Mouse (Mus musculus) brown adipose tissue, adult 24 weeks (tissue): ENCODE measurements around the gene Gxylt2. TPM values are rescaled to one million over a fixed set of nuclear protein-coding genes. Genes with fewer than 3 reads are reported as not detected.

Source experiments
- H3K27ac ChIP-seq: fragments of 200-500 bp; replicated peaks from 2 replicates; pipeline ENCODE4 v1.5.1; 2012; ENCODE audit warnings: low read depth, mild to moderate bottlenecking, low read length
- H3K4me1 ChIP-seq: fragments of 200-500 bp; 2 replicates; pipeline ENCODE4 v1.6.1; 2012; ENCODE audit warnings: low read length, mixed read lengths; ENCODE audit not compliant: control insufficient read depth, insufficient read depth, insufficient read length
- H3K4me3 ChIP-seq: fragments of 200-500 bp; 2 replicates; pipeline ENCODE4 v1.5.1; 2012; ENCODE audit warnings: low read depth, mild to moderate bottlenecking, low read length, moderate library complexity; ENCODE audit not compliant: insufficient read depth
- polyA plus RNA-seq: library from polyadenylated mRNA; stranded (reverse); fragments of >200 nt; gene quantifications from 2 replicates; pipeline ENCODE4 v1.2.4, GENCODE M21; 2012; ENCODE audit not compliant: missing spikeins, insufficient read depth, insufficient read length

Gene Gxylt2
- polyA plus RNA-seq, 1 experiment: 0.87 TPM

DNA sequence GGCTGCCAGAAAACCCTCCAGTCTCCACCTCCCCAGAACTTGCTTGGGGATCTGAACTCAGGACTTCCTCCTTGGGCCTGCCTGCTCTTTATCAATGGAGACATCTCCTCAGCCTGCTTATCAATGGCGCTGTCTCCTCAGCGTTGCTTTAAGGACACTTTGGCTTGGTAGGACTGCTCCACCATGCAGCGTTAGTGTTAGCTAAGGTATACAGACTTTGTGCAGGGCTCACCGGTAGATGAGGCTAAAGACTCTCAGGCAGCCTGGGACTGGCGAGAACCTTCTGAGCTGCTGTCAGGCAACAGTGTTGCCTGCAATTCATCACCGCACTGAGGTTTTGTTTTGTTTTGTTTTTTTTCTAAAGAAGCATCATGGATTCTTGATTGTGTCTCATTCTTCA, 2.3 kb downstream of the Gxylt2 start:
- H3K27ac ChIP-seq: no peak overlapping the region
- no peaks in the 10 kb centered on the region for H3K4me1 ChIP-seq
- no peak overlapping the region for H3K4me3 ChIP-seq

DNA sequence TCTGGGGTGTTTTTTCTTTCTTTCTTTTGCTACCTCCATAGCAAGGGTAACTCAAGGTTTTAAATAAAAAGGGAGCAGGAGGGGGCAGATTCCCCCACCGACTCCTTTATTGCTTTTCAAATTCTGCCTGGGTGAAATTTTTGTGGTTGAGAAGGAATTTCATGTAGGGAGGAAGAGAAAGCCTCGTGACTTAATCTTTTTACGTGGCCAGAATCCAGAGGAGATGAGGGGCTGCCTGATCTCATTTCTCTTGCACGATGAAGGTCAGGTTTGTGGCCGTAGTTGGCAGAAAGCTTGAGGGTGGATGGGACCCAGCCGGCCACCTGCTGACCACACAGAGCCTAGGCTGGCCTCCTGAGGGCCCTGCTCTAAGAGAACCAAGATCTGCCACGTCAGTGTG, 3.0 kb downstream of the Gxylt2 start:
- Histone ChIP-seq H3K27ac (no peak overlapping the region), H3K4me1 (no peaks in the 10 kb centered on the region), H3K4me3 (no peak overlapping the region)

DNA sequence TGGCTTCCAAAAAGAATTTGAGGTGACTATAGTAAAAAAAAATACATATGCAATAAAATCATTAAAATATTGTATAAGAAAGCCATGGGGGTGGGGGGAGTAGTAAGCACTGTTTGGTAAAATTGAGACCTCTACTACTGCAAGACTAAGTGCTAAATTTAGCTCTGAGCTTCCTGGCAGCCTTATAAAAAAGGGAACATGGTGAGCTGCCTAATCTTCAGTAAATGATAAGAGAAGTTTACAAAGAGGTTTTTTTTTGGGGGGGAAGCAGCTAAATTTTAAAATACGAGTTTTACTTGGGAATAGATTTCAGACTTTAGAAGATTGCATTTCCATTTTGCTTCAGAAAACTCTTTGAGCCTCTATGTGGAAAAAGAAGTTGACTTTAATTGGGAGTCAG, 3.7 kb downstream of the Gxylt2 start:
- no peak overlapping the region for H3K27ac ChIP-seq
- H3K4me1 ChIP-seq: no peaks in the 10 kb centered on the region
- no peak overlapping the region for H3K4me3 ChIP-seq

DNA sequence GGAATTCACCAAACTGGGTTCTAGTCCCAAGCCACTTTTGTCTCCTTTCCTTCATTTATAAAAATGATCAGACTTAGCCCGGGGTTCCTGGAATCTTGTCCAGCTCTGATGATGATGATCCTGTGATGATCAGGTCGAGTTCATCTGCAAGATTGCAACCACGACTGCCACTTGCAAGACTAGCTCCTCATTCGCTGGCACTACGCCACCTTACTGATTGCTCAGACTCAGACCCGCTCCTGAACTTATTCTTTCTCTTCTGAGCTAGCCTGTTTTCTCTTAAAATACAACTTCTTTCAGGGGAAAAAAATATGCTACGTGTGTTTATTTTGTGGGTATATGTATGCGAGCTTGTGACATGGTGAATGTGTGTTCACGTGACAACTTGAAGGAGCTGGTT, 4.5 kb downstream of the Gxylt2 start:
- no peak overlapping the region for H3K4me3 ChIP-seq
- no peaks in the 10 kb centered on the region for H3K4me1 ChIP-seq
- H3K27ac ChIP-seq: no peak overlapping the region

DNA sequence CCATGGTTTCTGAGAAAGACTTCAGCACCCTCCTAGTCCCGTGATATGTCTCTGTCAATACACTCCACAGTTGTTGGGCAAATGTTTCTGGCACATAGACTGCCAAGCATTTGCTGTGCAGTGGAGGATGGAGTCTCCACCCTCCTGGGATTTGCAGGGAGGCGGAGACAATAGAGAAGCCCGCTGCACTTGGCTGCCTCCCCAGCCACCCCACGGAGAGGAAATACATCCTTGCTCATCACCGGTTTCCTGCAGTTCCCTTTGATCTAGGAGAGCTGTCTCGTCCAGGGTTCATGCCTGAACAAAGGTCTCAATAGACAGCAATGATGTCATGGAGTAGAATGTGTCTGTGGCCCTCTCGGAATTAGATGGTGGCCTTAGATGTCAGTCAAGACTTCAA, 4.9 kb downstream of the Gxylt2 start:
- Histone ChIP-seq H3K4me3 (no peak overlapping the region), H3K27ac (no peak overlapping the region), H3K4me1 (no peaks in the 10 kb centered on the region)

DNA sequence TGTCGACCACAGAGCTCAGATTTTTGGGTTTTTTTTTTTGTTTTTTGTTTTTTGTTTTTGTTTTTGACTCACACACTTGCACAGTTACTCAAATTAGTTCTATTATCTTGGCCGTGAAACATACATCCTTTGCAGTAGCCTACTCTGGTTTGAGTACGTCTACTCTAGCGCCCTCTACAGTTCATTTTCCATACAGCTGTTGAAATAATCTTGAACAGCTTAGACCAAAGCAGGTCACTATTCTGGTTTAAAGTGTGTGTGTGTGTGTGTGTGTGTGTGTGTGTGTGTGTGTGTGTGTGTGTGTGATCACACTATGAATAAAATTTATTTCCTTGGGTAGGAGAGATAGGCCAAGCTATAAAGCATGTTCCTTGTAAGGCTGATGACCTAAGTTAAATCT, 5.6 kb downstream of the Gxylt2 start:
- Histone ChIP-seq H3K4me3 (no peak overlapping the region), H3K27ac (no peak overlapping the region), H3K4me1 (no peaks in the 10 kb centered on the region)

DNA sequence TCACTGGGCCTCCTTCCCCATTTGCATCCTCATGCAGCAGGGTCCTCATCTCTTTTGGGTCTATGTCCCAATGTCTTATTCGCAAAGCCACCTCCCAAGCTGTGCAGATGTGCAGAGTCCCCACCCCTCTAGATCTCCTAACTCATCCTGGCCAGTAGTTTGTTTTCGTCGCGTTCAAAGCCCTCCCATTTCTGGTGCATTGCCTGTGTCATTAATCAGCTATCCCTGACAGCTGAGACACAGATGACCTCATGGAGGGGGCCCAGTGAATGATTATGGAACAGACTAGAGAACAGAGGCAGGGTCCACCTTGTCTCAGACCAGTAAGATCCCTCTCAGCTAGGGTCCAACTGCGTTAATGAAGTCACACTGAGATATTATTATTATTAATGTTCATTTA, 6.3 kb downstream of the Gxylt2 start:
- no peak overlapping the region for H3K4me3 ChIP-seq
- no peak overlapping the region for H3K27ac ChIP-seq
- H3K4me1 ChIP-seq: no peaks in the 10 kb centered on the region

DNA sequence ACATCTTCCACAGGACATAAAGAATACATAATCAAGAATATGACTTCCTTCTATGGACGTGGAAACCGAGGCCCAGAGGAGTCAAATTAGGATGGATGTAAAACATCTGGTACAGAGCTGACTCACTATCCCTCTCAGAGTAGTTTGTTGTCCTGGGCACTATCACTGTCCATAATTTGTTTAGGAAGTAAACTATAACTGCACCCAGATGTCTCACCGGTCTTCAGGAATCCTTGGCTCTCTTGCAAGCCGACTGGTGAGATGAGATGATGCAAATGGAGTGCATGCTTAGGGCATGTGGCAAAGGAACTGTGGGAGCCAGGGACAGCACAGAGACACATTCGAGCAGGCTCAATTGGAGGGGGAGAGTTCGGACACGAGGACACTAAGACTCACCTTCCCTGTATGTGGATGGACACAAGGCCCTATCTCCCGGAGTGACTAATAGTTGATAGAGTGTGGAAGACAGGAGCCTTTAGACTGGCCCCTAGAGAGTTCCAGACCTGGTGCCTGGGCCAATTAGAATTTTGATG, 10.8 kb downstream of the Gxylt2 start:
- Histone ChIP-seq H3K27ac (no peak overlapping the region), H3K4me1 (no peaks in the 10 kb centered on the region), H3K4me3 (no peak overlapping the region)

DNA sequence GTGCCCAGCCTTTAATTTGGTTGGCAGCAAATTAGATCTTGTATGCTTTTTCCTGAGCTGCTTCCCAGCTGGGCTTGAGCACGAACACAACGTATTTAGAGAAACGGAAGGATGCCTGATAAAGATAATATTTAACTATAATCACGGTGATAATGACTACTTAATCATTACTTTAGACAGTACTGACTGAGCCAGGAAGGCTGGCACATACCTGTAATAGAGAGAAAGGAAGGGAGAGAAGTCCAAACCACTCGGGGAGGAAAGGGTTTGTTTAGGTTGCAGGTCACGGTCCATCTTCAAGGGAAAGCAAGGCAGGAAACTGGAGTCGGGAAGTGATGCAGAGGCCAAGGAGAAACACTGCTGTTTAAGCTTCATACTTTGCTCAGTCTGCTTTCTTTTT, 11.6 kb downstream of the Gxylt2 start:
- Histone ChIP-seq H3K4me1 (no peaks in the 10 kb centered on the region), H3K4me3 (no peak overlapping the region), H3K27ac (no peak overlapping the region)

DNA sequence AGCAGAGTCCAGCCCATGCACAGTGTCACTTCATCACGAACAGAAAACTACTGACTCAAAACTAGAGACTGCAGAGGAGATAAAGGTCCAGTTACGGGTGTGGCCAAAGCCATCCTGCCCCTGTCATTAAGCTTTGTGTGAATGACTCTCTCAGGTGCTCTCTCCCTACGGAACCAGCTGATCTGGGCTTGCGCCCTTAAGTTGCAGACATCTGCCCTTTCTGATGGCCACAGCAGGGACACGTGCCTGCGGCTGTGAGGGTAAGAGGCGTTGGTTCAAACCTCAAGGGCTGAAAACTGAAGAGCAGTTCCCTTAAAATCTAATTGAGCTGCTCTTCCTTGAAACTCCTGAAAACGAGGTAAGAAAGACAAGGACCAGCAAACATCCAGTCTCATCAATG, 12.3 kb downstream of the Gxylt2 start:
- Histone ChIP-seq H3K4me1 (no peaks in the 10 kb centered on the region), H3K4me3 (no peak overlapping the region)

DNA sequence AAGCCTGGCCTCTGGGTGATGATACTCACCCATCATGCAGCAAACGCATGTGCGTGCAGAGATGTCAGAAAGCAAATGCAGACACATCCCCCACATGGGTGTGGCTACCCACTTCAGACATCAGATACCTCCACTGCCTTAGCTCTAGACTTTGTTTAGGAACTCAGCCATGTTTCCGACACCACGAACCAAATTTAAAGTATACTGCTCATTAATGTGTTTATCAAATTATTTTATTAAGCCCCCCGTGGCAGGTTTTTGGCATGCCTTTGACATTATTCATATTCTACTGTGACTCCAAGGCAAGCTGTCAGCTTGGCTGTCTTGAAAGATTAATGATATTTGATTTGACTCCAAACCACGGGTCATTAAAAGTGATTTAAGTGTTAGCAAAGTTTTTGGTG, 15.6 kb downstream of the Gxylt2 start:
- Histone ChIP-seq H3K4me3 (no peak overlapping the region), H3K4me1 (no peaks in the 10 kb centered on the region), H3K27ac (no peak overlapping the region)

More for the DNA sequence above, 12.3 kb downstream of the Gxylt2 start:
- H3K27ac ChIP-seq: no peak overlapping the region

DNA sequence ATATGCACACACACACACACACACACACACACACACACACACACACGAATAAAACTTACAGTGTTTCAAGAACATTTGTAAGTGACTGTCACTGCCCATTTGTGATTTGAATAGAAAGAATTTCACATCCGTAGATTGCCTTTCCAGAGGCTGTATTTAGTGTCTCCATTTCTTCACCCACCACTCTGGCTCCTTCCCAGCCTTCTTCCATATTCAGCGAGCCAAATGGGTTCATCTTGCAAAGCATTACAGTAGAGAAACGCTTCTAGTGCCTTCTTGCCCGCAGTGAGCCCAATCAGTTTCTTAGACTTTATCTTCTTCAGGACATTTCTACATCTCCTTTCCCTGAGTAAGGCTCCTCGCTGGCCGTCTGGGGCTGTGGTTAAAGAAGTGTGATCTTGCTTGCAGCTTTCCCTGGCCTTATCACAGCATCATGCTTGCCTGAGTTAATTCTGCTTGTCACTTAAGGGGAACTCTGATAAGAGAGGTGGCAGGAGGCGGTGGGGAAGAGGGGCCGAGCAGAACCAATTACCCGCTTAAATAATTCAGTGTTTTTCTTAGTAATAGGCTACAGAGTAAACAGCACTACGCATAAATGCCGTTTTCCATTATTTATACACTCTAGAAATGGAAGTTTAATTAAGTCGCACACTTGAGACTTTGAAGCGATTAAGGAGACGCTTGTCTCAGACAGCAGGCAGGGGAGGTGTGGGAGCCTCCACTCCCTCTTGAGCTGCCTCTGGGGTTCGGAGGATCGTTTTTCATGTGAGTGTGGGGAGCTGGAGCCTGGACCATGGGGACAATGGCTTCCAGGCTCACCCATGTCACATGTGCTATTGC, 16.6 kb downstream of the Gxylt2 start:
- Histone ChIP-seq H3K27ac (no peak overlapping the region), H3K4me1 (no peaks in the 10 kb centered on the region), H3K4me3 (no peak overlapping the region)

DNA sequence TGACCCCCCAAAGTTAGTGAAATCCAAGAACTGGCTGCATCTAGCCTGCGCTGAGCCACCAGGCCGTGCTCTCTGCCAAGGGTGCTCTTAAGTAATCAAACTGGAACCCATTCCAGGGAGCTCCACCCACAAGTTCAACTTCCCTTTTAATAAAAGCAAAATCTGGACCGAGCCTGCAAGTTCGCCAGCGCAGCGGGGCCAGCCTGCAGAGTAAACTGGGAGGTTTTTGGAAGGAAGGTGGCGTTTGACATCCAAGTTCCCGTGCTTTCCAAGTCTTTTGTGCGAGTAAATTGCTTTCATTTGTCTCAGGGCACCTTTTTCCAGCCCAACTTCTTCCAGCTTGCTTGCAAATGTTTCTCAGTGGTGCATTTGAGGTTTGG, 27.5 kb downstream of the Gxylt2 start:
- H3K4me3 ChIP-seq: no peak overlapping the region

DNA sequence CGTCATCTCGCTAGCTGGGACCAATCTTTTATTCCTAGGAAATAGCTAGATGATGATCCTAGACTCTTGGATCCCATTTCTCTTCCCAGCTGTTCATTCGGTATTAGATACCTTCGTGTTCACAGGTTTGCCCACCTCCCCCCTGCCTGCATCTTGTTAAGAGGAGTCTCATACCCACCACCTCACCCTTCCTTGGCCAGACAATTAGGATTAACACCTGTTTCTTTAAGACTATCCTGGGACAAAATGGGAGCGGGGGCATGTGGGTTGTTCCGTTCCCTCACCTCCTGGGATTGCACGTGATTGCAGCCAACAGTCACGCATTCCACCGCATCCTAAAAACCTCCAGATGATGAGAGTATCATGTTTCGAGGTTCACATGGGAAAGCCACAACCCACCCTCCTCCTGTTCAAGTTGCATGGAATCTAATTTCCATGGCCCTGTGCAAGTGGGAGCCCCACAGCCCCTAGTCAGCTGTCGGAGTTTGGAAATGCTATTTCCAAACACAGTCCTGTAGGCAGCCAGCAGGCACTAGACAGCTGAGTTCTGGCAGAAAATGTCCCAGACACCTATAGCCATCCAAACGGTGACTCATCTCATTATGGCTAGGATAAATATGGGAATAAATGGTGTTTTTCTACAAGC, 28.0 kb downstream of the Gxylt2 start:
- no peaks in the 10 kb centered on the region for H3K4me1 ChIP-seq
- H3K4me3 ChIP-seq: no peak overlapping the region
- no peak overlapping the region for H3K27ac ChIP-seq

More for the DNA sequence above, 27.5 kb downstream of the Gxylt2 start:
- no peaks in the 10 kb centered on the region for H3K4me1 ChIP-seq
- H3K27ac ChIP-seq: no peak overlapping the region

DNA sequence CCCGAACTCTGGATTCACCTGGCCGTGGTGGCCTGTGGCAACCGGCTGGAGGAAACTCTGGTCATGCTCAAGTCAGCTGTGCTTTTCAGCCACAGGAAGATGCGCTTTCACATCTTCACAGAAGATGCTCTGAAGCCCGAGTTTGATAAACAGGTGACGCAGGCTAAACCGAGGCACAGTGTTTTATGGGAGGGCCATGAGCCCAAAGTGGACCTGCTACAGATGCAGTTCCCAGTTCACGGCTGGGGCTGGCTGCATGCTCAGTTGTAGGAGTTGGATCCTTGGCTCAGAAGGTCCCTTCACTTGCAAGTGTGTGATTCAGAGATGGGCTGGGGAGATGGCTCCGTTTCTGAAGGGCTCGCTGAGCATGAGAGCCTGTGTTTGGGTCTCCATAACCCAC, 28.7 kb downstream of the Gxylt2 start:
- no peak overlapping the region for H3K27ac ChIP-seq
- H3K4me3 ChIP-seq: no peak overlapping the region
- no peaks in the 10 kb centered on the region for H3K4me1 ChIP-seq

DNA sequence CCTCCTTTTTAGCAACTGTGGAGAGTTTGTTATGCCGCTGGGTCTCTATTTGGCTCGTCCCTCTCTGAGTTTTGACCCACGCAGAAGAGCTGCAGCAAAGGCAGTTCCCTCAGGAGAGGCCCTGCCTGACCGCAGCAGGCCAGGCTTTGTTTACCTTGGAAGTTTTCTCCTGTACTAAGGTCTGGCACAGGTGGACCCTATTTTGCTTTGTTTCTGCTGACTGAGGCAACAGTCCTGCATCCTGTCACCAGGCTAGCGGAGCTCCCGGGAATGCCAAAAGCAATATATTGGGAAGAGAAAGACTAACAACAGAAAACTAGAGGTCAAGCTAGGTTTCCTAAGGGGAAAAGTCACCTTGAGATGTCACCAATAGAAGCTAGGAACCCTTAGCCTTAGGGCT, 29.8 kb downstream of the Gxylt2 start:
- Histone ChIP-seq H3K27ac (no peak overlapping the region), H3K4me3 (no peak overlapping the region), H3K4me1 (no peaks in the 10 kb centered on the region)
